Mouse (Mus musculus) liver, embryonic 13.5 days (tissue): ENCODE measurements around the gene Runx1. TPM values are rescaled to one million over a fixed set of nuclear protein-coding genes. Genes with fewer than 3 reads are reported as not detected.

Experiments
- ATAC-seq: fragments of 200-750 bp; cut with Nextera tagmentation; 2 replicates; pipeline ENCODE4 v1.8.0; 2017; ENCODE audit warnings: low read depth, mild to moderate bottlenecking, moderate number of reproducible peaks, moderate library complexity
- DNase-seq: peaks from one replicate; pipeline ENCODE4 v3.0.0; 2022
- H3K27ac ChIP-seq: fragments of 300-500 bp; sonication (generic); 2 replicates; pipeline ENCODE4 v1.5.1; 2015; ENCODE audit warnings: moderate library complexity, mild to moderate bottlenecking, inconsistent platforms
- H3K27me3 ChIP-seq: fragments of 300-500 bp; sonication (generic); 2 replicates; pipeline ENCODE4 v1.6.1; 2015; ENCODE audit warnings: mild to moderate bottlenecking, inconsistent platforms
- H3K36me3 ChIP-seq: fragments of 300-500 bp; sonication (generic); 2 replicates; pipeline ENCODE4 v1.6.1; 2015; ENCODE audit warnings: mild to moderate bottlenecking, inconsistent platforms
- H3K4me1 ChIP-seq: fragments of 300-500 bp; sonication (generic); replicated peaks from 2 replicates; pipeline ENCODE4 v1.6.1; 2015; ENCODE audit warnings: inconsistent platforms
- H3K4me2 ChIP-seq: fragments of 300-500 bp; sonication (generic); 2 replicates; pipeline ENCODE4 v1.6.1; 2015; ENCODE audit warnings: inconsistent platforms, mild to moderate bottlenecking, moderate library complexity
- H3K4me3 ChIP-seq: fragments of 300-500 bp; sonication (generic); replicated peaks from 2 replicates; pipeline ENCODE4 v1.5.1; 2015; ENCODE audit warnings: mild to moderate bottlenecking, inconsistent platforms
- H3K9ac ChIP-seq: fragments of 300-500 bp; sonication (generic); 2 replicates; pipeline ENCODE4 v1.6.1; 2015; ENCODE audit warnings: mild to moderate bottlenecking, inconsistent platforms
- H3K9me3 ChIP-seq: fragments of 300-500 bp; sonication (generic); replicated peaks from 2 replicates; pipeline ENCODE4 v1.6.1; 2016; ENCODE audit warnings: inconsistent platforms
- WGBS: fragments of 180-500 bp; shearing (Covaris S2); methylation state at CpG from one replicate; pipeline ENCODE4 v1.1.7; 2015; ENCODE audit not compliant: insufficient replicate concordance; 5-methylcytosine and 5-hydroxymethylcytosine counted together
- polyA plus RNA-seq: library from polyadenylated mRNA; unstranded; fragments of >200 nt; fragmentation: Nextera tagmentation; extraction: Ambion mirVana; gene quantifications from 2 replicates; pipeline ENCODE4 v1.2.1, GENCODE M21; 2015

Runx1 gene
- polyA plus RNA-seq, 1 experiment from 2014 or later, result 5.9 TPM

- no peak overlapping the region for H3K9ac ChIP-seq
- ATAC-seq (no peak), DNase-seq (no peak)
- H3K36me3 ChIP-seq, result peaks cover 22% of the 10 kb centered on the region
- no peaks in the 10 kb centered on the region for H3K27me3 ChIP-seq
- H3K4me2 ChIP-seq, result no peak overlapping the region
- H3K4me1 ChIP-seq, result no peaks in the 10 kb centered on the region
- no peaks in the 10 kb centered on the region for H3K9me3 ChIP-seq
- H3K27ac ChIP-seq, result no peak overlapping the region
- no peak overlapping the region for H3K4me3 ChIP-seq
- WGBS, result 80% methylated on average over 5 of the region's 5 CpGs
These were observed 149.3 kb downstream of the Runx1 start for GRCm38 (mm10) chr16:92676630-92677029.

- no peak for ATAC-seq
- no peak overlapping the region for H3K4me2 ChIP-seq
- H3K27ac ChIP-seq, result no peak overlapping the region
- no peak overlapping the region for H3K9ac ChIP-seq
- no peaks in the 10 kb centered on the region for H3K27me3 ChIP-seq
- no peak overlapping the region for H3K4me3 ChIP-seq
- DNase-seq, result no peak
- H3K36me3 ChIP-seq, result peaks cover 22% of the 10 kb centered on the region
- no peaks in the 10 kb centered on the region for H3K9me3 ChIP-seq
- WGBS, result 72% methylated on average over 8 of the region's 8 CpGs
- H3K4me1 ChIP-seq, result no peaks in the 10 kb centered on the region
These were observed 150.3 kb downstream of the Runx1 start for GRCm38 (mm10) chr16:92675677-92676076.

GRCm38 (mm10) chr16:92674916-92675450, 151.0 kb downstream of the Runx1 start:
- H3K36me3 ChIP-seq, result peaks cover 18% of the 10 kb centered on the region
- H3K4me2 ChIP-seq, result no peak overlapping the region
- no peaks in the 10 kb centered on the region for H3K27me3 ChIP-seq
- ATAC-seq, result no peak
- H3K9me3 ChIP-seq, result no peaks in the 10 kb centered on the region
- H3K27ac ChIP-seq, result no peak overlapping the region
- no peak for DNase-seq
- WGBS, result 79% methylated on average over 11 of the region's 11 CpGs
- H3K4me3 ChIP-seq, result no peak overlapping the region
- no peak overlapping the region for H3K9ac ChIP-seq
- no peaks in the 10 kb centered on the region for H3K4me1 ChIP-seq

GRCm38 (mm10) chr16:92674121-92674816, 151.7 kb downstream of the Runx1 start:
- Histone ChIP-seq H3K4me1 (no peaks in the 10 kb centered on the region), H3K4me3 (no peak overlapping the region), H3K36me3 (peaks cover 15% of the 10 kb centered on the region), H3K4me2 (no peak overlapping the region), H3K9ac (no peak overlapping the region), H3K27ac (no peak overlapping the region), H3K9me3 (no peaks in the 10 kb centered on the region), H3K27me3 (no peaks in the 10 kb centered on the region)
- 84% methylated on average over 18 of the region's 18 CpGs for WGBS
- DNase-seq (no peak), ATAC-seq (no peak)

- peaks cover 57% of the 10 kb centered on the region for H3K36me3 ChIP-seq
- H3K4me3 ChIP-seq, result no peak overlapping the region
- no peaks in the 10 kb centered on the region for H3K9me3 ChIP-seq
- H3K4me1 ChIP-seq, result 0 out of 2 replicates have a peak, but pooled peaks cover 3% of the 10 kb centered on the region
- DNase-seq (no peak), ATAC-seq (no peak)
- no peak overlapping the region for H3K9ac ChIP-seq
- no peak overlapping the region for H3K4me2 ChIP-seq
- H3K27ac ChIP-seq, result no peak overlapping the region
- no peaks in the 10 kb centered on the region for H3K27me3 ChIP-seq
These were observed 157.1 kb downstream of the Runx1 start for GRCm38 (mm10) chr16:92668807-92669206.

- no peak overlapping the region for H3K27ac ChIP-seq
- H3K27me3 ChIP-seq, result no peaks in the 10 kb centered on the region
- H3K4me3 ChIP-seq, result no peak overlapping the region
- H3K36me3 ChIP-seq, result peaks cover 56% of the 10 kb centered on the region
- 34% methylated on average over 7 of the region's 7 CpGs for WGBS
- peaks cover 20% of the 10 kb centered on the region for H3K4me1 ChIP-seq
- H3K9me3 ChIP-seq, result no peaks in the 10 kb centered on the region
- no peak overlapping the region for H3K9ac ChIP-seq
- ATAC-seq, result no peak
- DNase-seq, result no peak
- H3K4me2 ChIP-seq, result no peak overlapping the region
These were observed 164.2 kb downstream of the Runx1 start for GRCm38 (mm10) chr16:92661757-92662156.

GRCm38 (mm10) chr16:92656750-92657149, 169.2 kb downstream of the Runx1 start:
- Histone ChIP-seq H3K4me2 (no peak overlapping the region), H3K27ac (no peak overlapping the region), H3K9me3 (no peaks in the 10 kb centered on the region), H3K27me3 (no peaks in the 10 kb centered on the region), H3K36me3 (peaks cover 27% of the 10 kb centered on the region), H3K4me3 (no peak overlapping the region), H3K4me1 (peaks cover 5% of the 10 kb centered on the region), H3K9ac (no peak overlapping the region)
- ATAC-seq (no peak), DNase-seq (no peak)
- WGBS, result 86% methylated on average over 5 of the region's 5 CpGs

GRCm38 (mm10) chr16:92654294-92654950, 171.5 kb downstream of the Runx1 start:
- Histone ChIP-seq H3K4me1 (0 out of 2 replicates have a peak, but pooled peaks cover 2% of the 10 kb centered on the region), H3K27ac (no peak overlapping the region), H3K36me3 (peaks cover 22% of the 10 kb centered on the region), H3K4me2 (no peak overlapping the region), H3K4me3 (no peak overlapping the region), H3K27me3 (no peaks in the 10 kb centered on the region), H3K9ac (no peak overlapping the region), H3K9me3 (no peaks in the 10 kb centered on the region)
- WGBS, result 67% methylated on average over 5 of the region's 5 CpGs
- DNase-seq (no peak), ATAC-seq (no peak)

GRCm38 (mm10) chr16:92653816-92654215, 172.1 kb downstream of the Runx1 start:
- Histone ChIP-seq H3K27ac (no peak overlapping the region), H3K9me3 (no peaks in the 10 kb centered on the region), H3K4me2 (no peak overlapping the region), H3K36me3 (peaks cover 24% of the 10 kb centered on the region), H3K9ac (no peak overlapping the region), H3K27me3 (no peaks in the 10 kb centered on the region), H3K4me3 (no peak overlapping the region), H3K4me1 (0 out of 2 replicates have a peak, but pooled peaks cover 2% of the 10 kb centered on the region)
- ATAC-seq, result no peak
- WGBS, result 63% methylated on average over 5 of the region's 5 CpGs
- DNase-seq, result no peak

GRCm38 (mm10) chr16:92651256-92651655, 174.7 kb downstream of the Runx1 start:
- Histone ChIP-seq H3K4me3 (no peak overlapping the region), H3K4me1 (peaks cover 2% of the 10 kb centered on the region; the same call in 1 of the 2 replicates), H3K9ac (no peak overlapping the region), H3K36me3 (peaks cover 17% of the 10 kb centered on the region), H3K27ac (no peak overlapping the region), H3K27me3 (no peaks in the 10 kb centered on the region), H3K4me2 (no peak overlapping the region), H3K9me3 (no peaks in the 10 kb centered on the region)
- WGBS, result 83% methylated on average over 3 of the region's 3 CpGs
- ATAC-seq, result no peak
- no peak for DNase-seq

- Histone ChIP-seq H3K27me3 (no peaks in the 10 kb centered on the region), H3K36me3 (peaks cover 25% of the 10 kb centered on the region), H3K9me3 (no peaks in the 10 kb centered on the region), H3K27ac (no peak overlapping the region), H3K4me3 (no peak overlapping the region), H3K4me2 (no peak overlapping the region), H3K4me1 (peaks cover 8% of the 10 kb centered on the region; the same call in 1 of the 2 replicates), H3K9ac (no peak overlapping the region)
- WGBS, result 81% methylated on average over 13 of the region's 13 CpGs
- DNase-seq (no peak), ATAC-seq (no peak)
These were observed 179.8 kb downstream of the Runx1 start for GRCm38 (mm10) chr16:92646153-92646552.
